Mouse (Mus musculus) lung, postnatal 10 days (tissue): ENCODE measurements at regions not wholly inside any gene's neighbourhood (a gene's known extent, or its start where the extent isn't known, plus 50 kb on each side); places are given as distances from the start of the nearest gene placed in this dataset.

Experiments
- DNase-seq: peaks from one replicate; pipeline ENCODE4 v3.0.0; 2021

DNA sequence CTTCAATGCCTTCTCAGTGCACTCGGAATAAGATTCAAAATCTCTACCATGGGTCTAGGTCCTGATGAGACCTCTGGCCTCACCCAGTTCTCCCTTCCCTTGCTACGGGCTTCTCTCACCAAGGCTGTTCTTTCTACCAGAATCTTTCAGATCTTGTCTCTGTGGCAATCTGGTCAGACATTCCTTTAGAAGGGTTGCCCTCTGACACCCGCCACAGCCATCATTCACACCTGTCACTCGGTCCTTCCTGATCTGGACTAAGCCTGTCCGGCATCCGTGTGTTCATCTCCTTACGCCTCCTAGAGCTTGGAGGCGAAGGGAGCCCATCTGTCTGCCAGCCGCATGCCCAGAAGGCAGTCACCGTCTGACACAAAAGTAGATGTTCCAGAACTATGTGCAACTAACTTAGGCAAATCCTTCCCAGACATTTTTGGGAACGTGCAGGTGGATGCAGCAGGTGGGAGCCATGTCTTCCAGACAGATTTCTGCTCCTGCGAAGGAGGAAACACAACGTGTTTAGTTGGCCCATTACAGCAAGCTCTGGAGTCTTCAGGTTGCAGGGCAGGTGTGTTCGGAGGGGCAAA is 77.7 kb downstream of the Fam76b start:
- no peak for DNase-seq

DNA sequence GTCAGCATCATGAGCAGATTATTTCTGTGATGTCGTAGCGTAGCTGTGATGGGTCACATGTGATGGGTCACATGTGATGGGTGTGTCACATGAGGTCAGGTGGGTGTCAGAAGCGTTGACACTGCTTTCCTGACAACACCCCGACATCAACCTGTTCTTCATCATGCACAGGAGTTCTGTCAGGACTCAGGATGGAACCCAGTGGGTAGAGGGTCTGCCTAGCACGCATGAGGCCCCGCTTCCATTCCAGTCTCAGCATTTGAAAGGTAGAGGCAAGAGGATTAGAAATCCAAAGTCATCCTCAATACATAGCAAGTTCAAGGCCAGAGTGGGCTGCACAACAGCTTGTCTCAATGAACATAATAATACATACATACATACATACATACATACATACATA is 79.2 kb downstream of the Fam76b start:
- DNase-seq: no peak

DNA sequence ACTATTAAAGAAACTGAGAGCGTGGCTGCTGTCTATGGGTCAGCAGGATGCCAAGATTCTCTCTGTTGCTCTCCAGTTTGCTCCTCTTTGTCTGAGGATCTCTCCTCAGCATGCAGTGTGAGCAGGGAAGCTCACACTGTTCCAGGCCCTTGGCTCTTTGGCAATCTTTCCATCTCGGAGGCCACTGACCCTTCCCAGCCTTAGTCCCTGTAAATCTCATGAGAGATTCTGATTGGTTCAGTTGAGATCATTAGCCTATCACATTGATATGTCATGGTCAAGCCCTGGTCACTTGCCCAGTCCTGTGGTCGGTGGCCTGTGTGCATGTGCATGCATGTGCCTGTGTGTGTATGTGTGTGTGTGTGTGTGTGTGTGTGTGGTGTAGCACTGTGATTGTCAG is 82.1 kb downstream of the Fam76b start:
- DNase-seq: no peak

DNA sequence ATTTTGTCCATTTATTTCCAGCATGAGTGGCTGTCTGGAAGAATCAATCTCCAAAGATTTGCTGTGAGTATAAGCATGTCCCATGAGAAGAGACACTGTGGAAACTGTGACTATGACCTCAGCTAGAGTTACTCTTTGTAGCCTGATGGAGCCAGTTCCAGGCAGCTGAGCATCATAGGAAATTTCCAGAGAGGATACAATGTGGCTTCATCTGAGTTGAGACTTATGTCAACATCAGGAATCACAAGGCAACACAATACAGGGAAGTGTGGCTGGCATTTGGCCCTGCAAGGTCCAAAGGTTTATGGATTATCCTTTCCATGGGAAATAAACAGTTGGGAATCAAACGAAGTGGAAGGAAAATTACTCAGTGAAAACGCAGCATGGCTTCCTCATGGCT is 82.6 kb downstream of the Fam76b start:
- peak; percentile 40 for DNase-seq

DNA sequence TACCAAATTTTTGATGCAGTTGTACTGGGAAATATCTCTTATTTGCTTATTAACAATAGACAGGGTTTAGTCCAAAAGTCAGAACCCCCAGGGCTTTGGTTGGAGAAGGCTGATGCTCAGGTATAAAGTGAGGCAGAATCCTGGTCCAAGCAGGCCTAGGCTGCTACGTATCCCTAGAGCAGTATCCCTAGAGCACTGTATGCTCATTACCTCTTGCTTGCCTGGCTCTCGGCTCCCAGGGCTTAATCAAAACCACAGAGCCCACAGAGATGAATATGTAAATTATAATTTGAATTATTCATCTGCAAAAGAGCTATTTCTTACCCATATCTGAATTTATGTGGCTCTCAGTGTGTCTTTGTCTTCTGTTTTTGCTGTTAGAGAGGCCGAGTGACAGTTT is 85.9 kb downstream of the Fam76b start:
- DNase-seq: no peak

DNA sequence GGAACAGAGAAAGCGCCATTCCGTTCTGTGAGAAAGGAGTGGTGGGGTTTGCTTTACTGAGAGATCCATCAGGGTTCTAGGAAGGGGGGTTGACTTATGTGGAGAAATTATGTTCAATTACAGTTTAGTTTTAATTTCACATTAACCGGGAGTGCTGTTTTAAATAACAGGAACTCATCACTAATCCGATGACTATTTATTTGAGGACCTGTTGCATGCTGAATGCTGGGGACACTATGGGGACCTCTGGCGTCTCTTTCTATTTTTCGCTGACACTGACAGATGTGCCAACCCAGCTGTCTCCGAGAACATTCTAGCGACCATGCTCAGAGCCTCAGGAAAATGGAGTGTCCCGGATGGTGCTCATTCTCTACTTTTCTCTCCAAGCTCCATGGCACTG is 86.6 kb downstream of the Fam76b start:
- DNase-seq: no peak

DNA sequence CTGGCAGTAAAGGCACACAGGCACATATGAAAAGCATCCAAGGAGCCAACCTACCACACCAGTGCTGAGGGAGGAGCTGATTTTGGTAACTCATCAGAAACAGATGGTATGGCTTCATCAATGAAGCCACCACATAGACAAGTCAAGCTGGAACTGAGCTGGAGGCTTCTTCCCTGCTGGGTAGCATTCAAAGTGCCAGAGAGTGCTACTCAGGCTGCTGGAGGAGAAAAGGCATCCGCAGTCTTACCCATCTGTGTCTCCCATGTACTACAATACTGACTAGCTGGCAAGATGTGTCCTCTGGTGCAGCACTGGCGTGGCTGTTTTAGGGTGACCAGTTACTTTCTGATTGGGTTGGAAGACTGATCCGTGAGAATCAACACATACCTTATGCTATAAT is 87.3 kb downstream of the Fam76b start:
- no peak for DNase-seq

DNA sequence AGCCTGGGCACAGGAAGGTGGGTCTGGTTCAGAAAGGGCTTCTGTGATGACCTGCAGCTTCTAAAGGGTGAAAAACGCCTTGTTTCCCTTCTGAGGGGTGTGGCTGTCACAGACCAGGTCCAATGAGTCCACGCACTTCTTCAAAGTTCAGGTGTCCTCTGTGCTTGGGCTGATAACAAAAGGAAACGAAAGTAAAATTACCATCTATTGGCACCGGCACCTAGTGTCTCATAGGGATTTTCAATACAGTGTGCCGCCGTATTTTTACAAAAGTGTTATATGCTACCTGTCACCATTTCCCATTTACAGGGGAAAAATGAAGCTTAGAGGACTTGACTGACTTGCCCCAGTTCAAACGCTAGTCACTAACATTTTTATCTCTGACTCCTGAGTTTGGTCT is 89.3 kb downstream of the Fam76b start:
- no peak for DNase-seq

DNA sequence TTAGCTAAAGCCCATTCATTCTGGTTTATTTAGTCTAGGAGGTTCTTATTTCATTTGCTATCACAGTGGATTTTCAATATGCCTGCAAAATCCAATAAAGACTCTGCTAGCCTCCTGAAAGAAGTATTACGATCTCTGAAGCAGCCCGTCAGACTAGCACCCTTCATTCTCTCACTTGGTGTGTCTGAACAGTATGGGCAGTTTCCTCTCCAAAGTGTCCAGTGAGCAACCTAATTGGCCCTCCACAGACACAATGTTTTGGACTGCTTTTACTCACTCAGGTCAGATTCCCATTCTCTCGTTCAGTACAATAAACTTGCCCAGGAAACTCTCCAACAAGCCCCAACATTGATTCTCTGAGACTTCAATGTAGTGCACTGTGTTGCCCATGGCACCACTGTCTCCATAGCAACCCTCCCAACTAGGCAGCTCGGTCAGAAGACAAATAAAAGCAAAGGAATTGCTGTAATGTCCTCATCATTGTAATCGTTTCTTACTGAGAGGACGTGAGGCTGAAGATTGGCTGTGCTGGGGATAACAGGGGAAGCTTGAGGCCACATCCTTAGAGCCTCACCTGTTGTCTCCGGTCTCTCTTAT is 91.2 kb downstream of the Fam76b start:
- DNase-seq: no peak

DNA sequence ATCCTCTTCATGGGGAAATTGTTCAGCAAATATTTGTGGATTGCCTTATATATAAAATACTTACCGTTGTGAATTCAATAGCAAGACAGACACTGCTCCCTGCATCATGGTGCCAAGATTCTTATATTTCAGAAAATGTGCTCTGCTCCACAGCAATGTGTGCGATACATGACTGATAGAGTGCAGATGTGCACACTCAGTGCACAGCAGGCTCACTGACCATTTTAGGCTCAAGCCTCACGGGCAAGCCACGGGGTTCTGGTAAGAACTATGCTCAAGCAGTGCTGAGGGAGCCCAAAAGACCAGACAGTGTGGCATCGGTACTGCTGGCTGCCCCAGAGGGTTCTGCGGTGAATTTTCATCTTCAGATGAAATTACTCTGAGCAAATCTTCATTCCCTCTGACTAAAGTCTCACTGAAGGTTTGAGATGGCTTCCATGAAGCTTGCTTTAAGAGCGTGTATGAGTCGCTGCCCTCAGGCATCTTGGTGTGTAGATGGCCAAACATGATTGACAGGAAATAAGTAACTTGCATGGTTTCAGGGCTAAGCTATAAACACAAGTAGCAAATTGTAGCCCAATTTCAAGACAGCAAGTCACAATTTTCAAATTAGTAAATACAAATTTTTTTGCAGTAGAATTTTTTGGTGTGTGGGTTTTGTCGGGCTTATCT is 92.4 kb downstream of the Fam76b start:
- DNase-seq: no peak

DNA sequence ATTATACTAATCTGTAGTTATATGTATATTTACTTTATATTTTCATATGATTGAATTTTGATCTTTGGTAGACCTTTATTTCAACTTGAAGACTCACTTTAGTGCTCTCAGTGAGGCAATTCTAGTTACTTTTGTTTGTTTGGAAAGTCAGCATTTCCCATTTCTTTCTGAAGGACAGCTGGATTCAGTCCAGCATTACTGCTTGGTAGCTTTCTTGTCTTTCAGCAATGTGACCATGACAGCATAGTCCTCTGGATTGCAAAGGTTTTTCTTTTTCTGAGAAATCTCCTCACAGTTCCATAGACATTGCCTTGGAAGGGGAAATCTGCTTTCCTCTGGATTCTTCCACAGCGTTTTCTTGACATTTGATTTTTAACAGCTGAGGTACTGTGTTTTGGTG is 93.1 kb downstream of the Fam76b start:
- no peak for DNase-seq

DNA sequence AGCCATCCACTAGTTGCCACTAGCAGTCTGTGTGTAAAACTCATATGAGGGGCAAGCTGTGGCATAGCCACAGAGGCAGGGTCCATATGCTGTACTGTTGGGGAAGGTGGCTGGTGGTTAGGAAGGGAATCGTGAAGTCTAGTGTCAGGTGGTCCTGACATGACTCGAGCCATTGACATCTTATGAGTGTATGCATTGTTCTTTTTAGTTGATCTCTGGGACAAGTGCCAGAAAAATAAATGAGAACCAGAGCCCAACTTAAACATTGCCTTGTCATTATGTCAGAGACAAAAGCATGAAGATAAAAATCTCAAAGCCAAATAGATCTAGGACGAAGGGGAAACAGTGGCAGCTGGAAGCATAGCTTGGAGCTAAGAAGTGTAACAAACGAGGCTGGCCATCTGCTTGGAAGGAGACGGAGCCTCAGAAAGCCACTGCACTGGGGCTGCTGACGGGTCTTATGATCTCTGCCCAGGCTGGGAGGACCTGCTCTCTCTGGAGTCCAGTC is 104.5 kb downstream of the Fam76b start:
- no peak for DNase-seq

DNA sequence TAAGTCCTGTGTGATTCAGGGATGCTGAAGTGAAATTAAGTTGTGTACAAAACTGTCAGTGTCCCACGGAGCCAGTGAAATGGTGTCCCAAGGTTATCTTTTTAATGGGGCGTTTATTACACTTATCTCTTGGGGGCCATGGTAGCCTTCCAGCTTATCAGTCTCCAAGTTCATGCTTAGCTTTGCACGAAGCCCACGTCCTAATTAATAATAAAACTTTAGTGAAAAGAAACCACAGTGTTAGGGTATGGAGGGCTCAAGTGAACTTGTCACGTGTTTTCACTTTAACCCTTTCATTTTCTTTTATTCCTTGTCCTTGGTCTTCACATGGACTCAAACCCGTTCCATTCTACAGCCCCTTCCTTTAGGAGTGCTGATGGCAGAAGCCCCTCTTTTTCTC is 105.9 kb downstream of the Fam76b start:
- DNase-seq: no peak

DNA sequence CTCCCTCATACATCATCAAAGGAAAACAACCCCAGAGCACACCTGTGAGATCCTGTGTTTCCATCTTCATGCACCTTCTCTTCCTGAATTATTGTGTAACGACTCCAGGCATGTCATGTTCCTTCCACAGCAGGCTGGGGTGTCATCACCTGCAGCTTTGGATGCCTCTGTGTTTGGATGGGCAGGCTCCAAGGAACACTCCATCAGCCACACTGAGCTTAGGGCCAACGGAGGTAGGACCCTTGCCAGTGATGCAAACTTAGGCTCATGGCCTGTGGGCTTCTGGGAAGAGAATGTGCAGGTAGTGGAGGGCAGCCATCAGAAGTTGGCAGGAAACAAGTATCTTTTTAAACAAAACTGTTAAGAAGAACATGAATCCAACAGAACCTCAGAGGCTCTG is 109.8 kb downstream of the Fam76b start:
- no peak for DNase-seq

DNA sequence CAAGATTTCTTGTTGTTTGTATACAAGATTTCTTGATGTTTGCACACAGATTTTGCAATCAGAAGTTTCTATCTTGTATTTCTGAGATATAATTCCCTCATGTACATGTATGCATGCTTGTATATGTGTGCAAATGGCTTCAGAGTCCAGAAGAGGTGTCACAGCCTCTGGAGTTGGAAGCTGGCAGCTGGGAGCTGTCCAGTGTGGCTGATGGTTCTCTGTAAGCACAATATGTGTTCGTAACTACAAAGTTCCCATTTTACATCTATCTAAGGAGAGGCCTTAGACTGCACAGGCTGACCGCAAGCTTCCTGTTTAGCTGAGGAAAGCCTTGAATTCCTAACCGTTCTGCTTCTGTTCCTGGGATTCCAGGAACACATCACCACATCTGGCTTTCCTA is 119.0 kb downstream of the Fam76b start:
- no peak for DNase-seq

DNA sequence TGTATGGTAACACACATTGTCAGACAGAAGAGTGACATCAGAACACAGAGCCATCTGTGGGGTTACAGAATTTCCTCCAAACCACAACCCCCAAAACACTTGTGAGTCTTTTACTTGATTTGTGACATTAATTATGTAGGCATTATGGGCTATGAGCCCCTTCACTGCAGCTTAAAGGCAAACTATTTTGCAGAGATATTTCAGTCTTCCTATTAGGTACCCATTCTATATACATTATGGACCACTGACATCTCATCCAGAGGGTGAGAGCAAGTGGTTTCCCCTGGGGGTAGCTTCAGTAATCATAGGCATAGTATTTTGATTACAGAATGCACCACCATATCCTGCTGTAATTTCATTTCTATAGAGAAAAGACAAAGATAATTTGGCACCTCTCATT is 124.6 kb downstream of the Fam76b start:
- DNase-seq: no peak

DNA sequence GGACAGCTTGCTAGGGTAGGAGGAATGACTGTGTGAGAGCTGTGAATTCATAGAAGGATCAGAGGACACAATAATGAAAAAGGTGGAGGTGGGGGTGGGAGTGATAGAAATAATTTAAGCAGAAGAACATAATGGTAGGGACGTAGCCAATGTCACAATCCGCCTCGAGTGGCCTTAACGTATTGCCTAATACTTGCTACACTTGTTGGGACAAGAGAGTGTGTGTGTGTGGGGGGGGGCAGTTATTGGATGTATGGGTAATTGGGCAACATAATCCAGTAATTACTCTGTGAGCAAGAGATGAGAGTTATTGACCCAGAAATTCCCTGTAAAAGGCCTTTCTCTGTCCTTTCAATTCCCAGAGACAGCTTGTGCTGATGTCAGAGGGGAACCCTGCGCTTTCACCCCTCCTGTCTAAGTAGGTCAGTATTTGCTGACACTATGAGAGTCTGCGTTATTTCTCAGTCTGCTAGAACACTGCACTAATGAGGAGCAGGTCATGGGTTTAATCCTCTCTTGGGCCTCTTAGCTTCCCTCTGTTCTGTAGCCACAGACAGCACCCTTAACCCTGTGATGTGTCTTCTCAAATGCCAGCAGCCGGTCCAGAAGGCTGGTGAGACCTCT is 135.7 kb downstream of the Fam76b start:
- no peak for DNase-seq

DNA sequence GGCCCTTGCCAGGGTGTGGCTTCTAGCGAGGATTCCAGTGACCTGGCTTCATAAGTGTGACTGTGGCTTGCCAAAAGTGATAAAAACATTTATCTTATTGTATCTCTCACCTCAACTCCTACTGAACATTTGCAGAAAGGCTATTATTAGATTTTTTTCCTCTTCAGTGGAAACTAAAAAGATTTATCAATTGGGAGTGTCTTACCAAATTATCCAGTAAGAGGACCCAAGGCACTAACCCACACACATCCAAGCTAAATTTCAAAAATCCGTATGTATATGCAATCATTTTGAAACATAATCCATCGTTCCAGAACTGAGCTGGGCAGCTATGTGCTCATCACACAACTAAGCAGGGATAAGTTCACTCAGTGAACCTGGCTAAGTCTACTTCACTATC is 136.3 kb downstream of the Fam76b start:
- no peak for DNase-seq

DNA sequence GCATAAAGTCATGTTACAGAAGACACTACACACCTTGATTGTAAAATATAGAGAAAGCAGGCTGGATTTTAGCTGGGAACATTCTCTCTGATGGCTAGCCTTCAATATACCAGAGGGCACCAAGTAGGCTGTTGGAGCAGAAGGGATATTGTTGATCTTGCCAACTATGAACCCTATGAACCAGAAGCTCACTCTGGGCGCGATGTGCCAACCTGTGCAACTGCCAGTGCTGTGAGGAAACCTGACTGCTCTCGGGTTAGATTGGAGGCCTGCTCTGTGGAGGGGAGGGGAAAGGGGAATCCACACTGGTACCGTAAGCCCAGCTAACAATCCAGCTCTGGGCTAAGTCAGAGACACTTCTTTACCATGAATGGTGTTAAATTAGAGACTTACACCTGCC is 136.7 kb downstream of the Fam76b start:
- DNase-seq: no peak

DNA sequence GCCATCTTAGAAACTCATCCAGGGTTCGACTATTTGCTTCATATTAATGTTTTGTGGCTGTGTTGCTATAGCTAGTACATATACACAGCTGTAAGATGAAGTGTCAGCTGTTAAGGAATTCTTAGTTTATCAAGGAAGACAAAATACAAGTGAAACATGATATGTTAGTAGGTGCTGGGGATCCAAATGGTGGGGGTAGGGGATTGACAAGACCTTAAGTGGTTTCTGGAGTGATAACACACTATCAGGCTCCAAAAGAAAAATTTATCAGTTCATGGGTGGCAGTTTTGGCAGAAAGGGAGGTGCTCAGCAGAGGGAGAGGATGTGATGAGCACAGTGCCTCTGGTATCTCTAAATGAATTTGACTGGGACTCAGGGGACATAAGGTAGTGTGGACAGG is 138.7 kb downstream of the Fam76b start:
- DNase-seq: no peak

DNA sequence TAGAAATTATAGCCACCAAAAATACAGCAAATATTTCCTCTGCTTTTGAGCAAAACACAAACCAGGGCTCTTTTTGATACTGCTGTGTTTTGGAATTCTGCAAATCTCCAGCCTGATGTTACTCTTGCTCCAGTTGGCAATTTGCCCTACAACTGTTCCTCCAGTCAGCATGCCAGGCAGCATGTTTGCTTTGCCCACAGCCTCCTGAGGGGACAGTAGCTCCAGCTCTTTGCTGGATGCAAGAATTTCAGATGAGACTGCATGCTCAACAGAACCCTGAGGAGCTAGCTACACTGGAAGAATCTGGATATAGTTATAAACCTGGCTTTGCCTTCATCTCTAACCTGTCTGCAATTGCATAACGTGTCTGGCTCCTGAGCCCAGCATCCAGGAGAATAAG is 141.7 kb downstream of the Fam76b start:
- peak; percentile 51 for DNase-seq

DNA sequence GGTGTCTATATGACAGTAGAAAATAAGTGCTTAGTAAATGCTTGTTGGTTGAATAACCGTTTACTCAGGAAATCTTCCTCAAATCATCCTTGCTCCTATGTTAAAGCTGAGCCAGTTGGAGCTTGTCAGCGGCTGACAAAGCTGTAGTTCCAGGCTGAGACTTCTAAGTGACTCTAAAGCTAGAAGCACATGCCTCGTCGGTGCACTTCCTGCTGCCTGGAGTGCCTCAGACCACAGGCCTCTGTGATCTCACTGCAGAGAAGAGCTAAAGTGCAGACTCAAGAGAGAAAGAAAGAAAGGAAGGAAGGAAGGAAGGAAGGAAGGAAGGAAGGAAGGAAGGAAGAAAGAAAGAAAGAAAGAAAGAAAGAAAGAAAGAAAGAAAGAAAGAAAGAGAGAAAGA is 146.1 kb downstream of the Fam76b start:
- DNase-seq: no peak

DNA sequence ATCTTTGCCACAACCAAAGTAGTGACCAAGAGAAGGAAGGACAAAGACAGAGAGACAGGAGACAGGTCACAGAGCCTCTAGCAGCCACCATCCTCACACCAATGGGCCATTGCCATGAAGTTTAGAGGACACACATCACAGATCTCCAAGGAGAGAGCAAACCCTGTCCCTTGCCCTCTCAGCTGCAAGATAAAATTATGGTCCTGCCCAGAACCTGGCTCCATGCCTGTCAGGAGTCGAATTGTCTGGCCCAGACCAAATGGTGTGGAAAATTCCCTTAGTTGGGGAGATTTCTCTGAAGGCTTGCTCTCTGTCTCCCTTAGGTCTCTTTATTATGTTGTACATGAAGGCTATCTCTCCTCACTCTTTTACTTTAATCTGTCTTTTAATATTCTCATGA is 147.4 kb downstream of the Fam76b start:
- DNase-seq: no peak

DNA sequence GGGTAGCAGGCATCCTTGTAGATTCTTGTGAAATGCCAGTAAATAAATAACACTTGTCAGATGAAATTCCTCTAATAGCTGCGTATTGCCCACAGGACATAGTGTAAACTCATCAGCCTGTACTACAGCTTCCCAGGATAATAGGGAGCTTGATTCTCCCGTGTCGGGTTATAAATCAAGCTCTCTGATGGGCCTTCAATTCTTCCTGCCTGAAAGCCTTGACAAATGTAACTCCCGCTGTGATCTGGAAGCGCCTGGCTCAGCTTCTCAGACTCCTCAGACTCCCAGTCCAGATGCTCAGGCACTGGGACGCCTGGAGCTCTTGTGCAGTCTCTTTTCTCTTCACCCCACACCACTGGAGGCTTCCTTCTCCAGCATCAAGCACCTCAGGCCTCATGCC is 151.3 kb downstream of the Fam76b start:
- DNase-seq: no peak
